Mouse (Mus musculus) neural tube, embryonic 11.5 days (tissue): ENCODE results near the gene Cdh23. TPM values are rescaled to one million over a fixed set of nuclear protein-coding genes. Genes with fewer than 3 reads are reported as not detected.

Experiments
- ATAC-seq: fragments of 200-750 bp; cut with Nextera tagmentation; 2 replicates; pipeline ENCODE4 v1.8.0; 2017; ENCODE audit warnings: moderate number of reproducible peaks, mild to moderate bottlenecking, moderate TSS enrichment, moderate library complexity; ENCODE audit not compliant: insufficient read depth, low FRiP score, low TSS enrichment
- DNase-seq: peaks from one replicate; pipeline ENCODE4 v3.0.0-alpha.2; 2015; ENCODE audit warnings: low spot score
- H3K27ac ChIP-seq: fragments of 300-500 bp; sonication (generic); 2 replicates; pipeline ENCODE4 v1.5.1; 2014; ENCODE audit warnings: low read depth, mild to moderate bottlenecking, low read length
- H3K27me3 ChIP-seq: fragments of 300-500 bp; sonication (generic); 2 replicates; pipeline ENCODE4 v1.6.1; 2014; ENCODE audit warnings: mild to moderate bottlenecking, low read length, mixed read lengths; ENCODE audit not compliant: control insufficient read depth, insufficient read depth
- H3K36me3 ChIP-seq: fragments of 300-500 bp; sonication (generic); 2 replicates; pipeline ENCODE4 v1.6.1; 2014; ENCODE audit warnings: mild to moderate bottlenecking, low read length, moderate library complexity, mixed read lengths; ENCODE audit not compliant: control insufficient read depth, insufficient read depth
- H3K4me1 ChIP-seq: fragments of 300-500 bp; sonication (generic); 2 replicates; pipeline ENCODE4 v1.6.1; 2014; ENCODE audit warnings: low read length, mixed read lengths; ENCODE audit not compliant: control insufficient read depth, insufficient read depth
- H3K4me2 ChIP-seq: fragments of 300-500 bp; sonication (generic); 2 replicates; pipeline ENCODE4 v1.6.1; 2014; ENCODE audit warnings: low read depth, mild to moderate bottlenecking, moderate library complexity
- H3K4me3 ChIP-seq: fragments of 300-500 bp; sonication (generic); 2 replicates; pipeline ENCODE4 v1.5.1; 2014; ENCODE audit warnings: low read depth, low read length
- H3K9ac ChIP-seq: fragments of 300-500 bp; sonication (generic); 2 replicates; pipeline ENCODE4 v1.6.1; 2014; ENCODE audit warnings: mild to moderate bottlenecking, low read length
- H3K9me3 ChIP-seq: fragments of 300-500 bp; sonication (generic); 2 replicates; pipeline ENCODE4 v1.6.1; 2016; ENCODE audit warnings: low read length; ENCODE audit not compliant: control insufficient read depth
- WGBS: fragments of 180-500 bp; shearing (Covaris S2); extraction: QIAGEN DNeasy Blood & Tissue Kit; methylation state at CpG from one replicate; pipeline ENCODE4 v1.1.7; 2014; 5-methylcytosine and 5-hydroxymethylcytosine counted together
- polyA plus RNA-seq: library from polyadenylated mRNA; unstranded; fragments of >200 nt; fragmentation: Nextera tagmentation; extraction: Ambion mirVana; gene quantifications from 2 replicates; pipeline ENCODE4 v1.2.1, GENCODE M21; 2014

Cdh23 gene
- polyA plus RNA-seq, 1 experiment from 2014 or later: 0.50 TPM

- WGBS: 73% methylated on average over 11 of the region's 11 CpGs
- H3K9me3 ChIP-seq: no peaks in the 10 kb centered on the region
Observed at GRCm38 (mm10) chr10:60737169-60737728, 41.0 kb upstream of the Cdh23 start.

DNA sequence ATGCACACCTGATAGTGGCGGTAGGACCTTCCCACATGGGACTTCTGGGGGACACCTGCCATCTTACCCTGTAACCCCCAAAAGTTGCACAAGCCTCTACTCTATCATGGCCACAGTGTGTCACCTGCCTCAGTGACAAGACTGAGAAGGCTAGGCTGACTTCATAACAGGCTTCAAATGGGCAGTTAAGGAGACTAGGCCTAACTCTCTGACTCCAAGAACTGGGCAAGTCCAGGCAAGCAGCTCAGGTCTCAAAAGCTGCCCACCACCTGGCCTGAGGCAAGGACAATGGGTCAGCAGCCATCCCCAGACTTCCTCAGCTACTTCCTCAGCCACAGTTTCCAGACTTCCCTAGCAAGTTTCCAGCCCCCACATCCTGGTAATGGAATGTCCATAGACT lies 39.4 kb upstream of the Cdh23 start:
- 100% methylated on average over 1 of the region's 1 CpGs for WGBS
- DNase-seq (no peak), ATAC-seq (no peak)
- no peaks in the 10 kb centered on the region for H3K27me3 ChIP-seq
- no peaks in the 10 kb centered on the region for H3K9me3 ChIP-seq
- no peaks in the 10 kb centered on the region; the same call in 1 of the 2 replicates for H3K4me1 ChIP-seq
- H3K9ac ChIP-seq: no peak overlapping the region
- no peak overlapping the region for H3K27ac ChIP-seq
- H3K36me3 ChIP-seq: no peaks in the 10 kb centered on the region
- H3K4me2 ChIP-seq: no peak overlapping the region
- H3K4me3 ChIP-seq: no peak overlapping the region

More at GRCm38 (mm10) chr10:60737169-60737728, 41.0 kb upstream of the Cdh23 start:
- Histone ChIP-seq H3K4me1 (no peaks in the 10 kb centered on the region; the same call in 1 of the 2 replicates), H3K27ac (no peak overlapping the region), H3K4me2 (no peak overlapping the region), H3K27me3 (no peaks in the 10 kb centered on the region), H3K9ac (no peak overlapping the region), H3K36me3 (no peaks in the 10 kb centered on the region), H3K4me3 (no peak overlapping the region)
- no peak for DNase-seq
- no peak for ATAC-seq

GRCm38 (mm10) chr10:60733471-60733870 lies 37.2 kb upstream of the Cdh23 start:
- Histone ChIP-seq H3K9ac (no peak overlapping the region), H3K4me2 (no peak overlapping the region), H3K4me1 (no peaks in the 10 kb centered on the region; the same call in 1 of the 2 replicates), H3K9me3 (no peaks in the 10 kb centered on the region), H3K4me3 (no peak overlapping the region), H3K27ac (no peak overlapping the region), H3K27me3 (no peaks in the 10 kb centered on the region), H3K36me3 (no peaks in the 10 kb centered on the region)
- ATAC-seq (no peak), DNase-seq (no peak)
- 70% methylated on average over 8 of the region's 8 CpGs for WGBS

DNA sequence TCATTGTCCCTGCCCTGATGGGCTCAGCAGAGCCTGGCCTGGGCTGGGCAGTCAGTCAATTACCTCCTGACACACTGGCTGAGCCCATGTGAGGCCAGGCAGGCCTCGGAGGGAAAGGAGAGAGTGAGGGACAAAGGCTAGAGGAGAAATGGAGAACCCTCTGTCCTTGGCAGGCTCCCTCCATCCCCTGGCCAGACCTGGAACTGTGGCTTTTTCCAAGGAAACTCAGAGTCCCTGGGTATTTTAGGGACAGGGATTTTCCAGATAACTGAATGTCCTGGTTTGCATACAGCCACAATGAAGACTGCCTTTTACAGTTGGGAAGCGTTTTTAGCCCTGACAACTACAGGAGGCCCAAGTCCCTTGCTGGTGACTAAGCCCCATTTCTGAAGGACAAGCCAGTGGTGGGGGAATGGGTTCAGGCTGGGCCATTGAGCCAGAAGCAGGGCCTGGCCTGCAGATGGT lies 36.1 kb upstream of the Cdh23 start:
- DNase-seq (no peak), ATAC-seq (no peak)
- H3K36me3 ChIP-seq: no peaks in the 10 kb centered on the region
- H3K27me3 ChIP-seq: no peaks in the 10 kb centered on the region
- no peak overlapping the region for H3K9ac ChIP-seq
- no peaks in the 10 kb centered on the region; the same call in 1 of the 2 replicates for H3K4me1 ChIP-seq
- WGBS: 60% methylated on average over 2 of the region's 2 CpGs
- H3K9me3 ChIP-seq: no peaks in the 10 kb centered on the region
- H3K4me2 ChIP-seq: no peak overlapping the region
- no peak overlapping the region for H3K27ac ChIP-seq
- no peak overlapping the region for H3K4me3 ChIP-seq

GRCm38 (mm10) chr10:60731742-60732141 lies 35.5 kb upstream of the Cdh23 start:
- no peak overlapping the region for H3K9ac ChIP-seq
- 51% methylated on average over 5 of the region's 5 CpGs for WGBS
- no peak overlapping the region for H3K27ac ChIP-seq

DNA sequence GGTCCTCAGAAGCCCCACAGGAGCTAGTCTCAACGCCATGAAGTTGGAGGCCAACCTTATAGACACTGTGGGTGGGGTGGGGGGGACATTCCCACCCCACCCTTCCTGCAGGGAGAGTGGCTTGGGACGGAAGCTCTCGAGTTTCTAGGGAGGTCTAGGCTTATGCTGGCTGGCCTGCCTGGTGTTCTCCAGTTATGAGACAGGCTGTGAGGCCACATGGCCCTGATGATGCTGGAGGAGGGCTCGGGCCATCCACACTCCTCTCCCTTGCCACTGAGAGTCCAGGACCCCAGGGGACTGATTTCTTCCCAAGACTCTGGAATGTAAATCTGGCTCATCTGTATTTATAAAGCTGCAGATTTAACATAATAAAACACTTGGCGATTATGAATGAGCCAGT lies 31.0 kb upstream of the Cdh23 start:
- Histone ChIP-seq H3K9me3 (no peaks in the 10 kb centered on the region), H3K4me3 (no peak overlapping the region), H3K4me2 (no peak overlapping the region), H3K36me3 (no peaks in the 10 kb centered on the region), H3K9ac (no peak overlapping the region), H3K27me3 (no peaks in the 10 kb centered on the region), H3K27ac (no peak overlapping the region), H3K4me1 (no peaks in the 10 kb centered on the region; the same call in 1 of the 2 replicates)
- ATAC-seq (no peak), DNase-seq (no peak)
- 36% methylated on average over 5 of the region's 5 CpGs for WGBS

More at GRCm38 (mm10) chr10:60731742-60732141, 35.5 kb upstream of the Cdh23 start:
- Histone ChIP-seq H3K9me3 (no peaks in the 10 kb centered on the region), H3K36me3 (no peaks in the 10 kb centered on the region), H3K4me2 (no peak overlapping the region), H3K27me3 (no peaks in the 10 kb centered on the region), H3K4me3 (no peak overlapping the region), H3K4me1 (no peaks in the 10 kb centered on the region; the same call in 1 of the 2 replicates)
- DNase-seq: no peak
- ATAC-seq: no peak

DNA sequence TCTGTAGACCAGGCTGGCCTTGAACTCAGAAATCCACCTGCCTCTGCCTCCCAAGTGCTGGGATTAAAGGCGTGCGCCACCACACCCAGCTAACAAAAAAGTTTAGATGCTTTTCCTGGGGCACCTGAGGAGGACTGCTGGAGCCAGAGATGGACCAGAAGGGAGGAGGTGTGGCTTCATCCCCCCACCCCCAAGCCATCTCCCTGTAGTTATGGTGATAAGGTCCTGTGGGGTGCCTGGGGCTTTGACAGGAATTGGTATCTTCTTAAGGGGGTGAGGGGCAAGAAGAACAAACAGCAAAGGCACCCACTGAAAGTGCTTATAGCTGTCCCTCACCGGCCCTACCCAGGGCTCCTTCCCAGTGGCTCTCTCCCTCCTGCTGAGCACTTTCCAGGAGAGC lies 30.6 kb upstream of the Cdh23 start:
- Histone ChIP-seq H3K4me1 (no peaks in the 10 kb centered on the region), H3K9ac (no peak overlapping the region), H3K27me3 (no peaks in the 10 kb centered on the region), H3K27ac (no peak overlapping the region), H3K9me3 (no peaks in the 10 kb centered on the region), H3K4me2 (no peak overlapping the region), H3K4me3 (no peak overlapping the region), H3K36me3 (no peaks in the 10 kb centered on the region)
- WGBS: 76% methylated on average over 3 of the region's 3 CpGs
- ATAC-seq (no peak), DNase-seq (no peak)

DNA sequence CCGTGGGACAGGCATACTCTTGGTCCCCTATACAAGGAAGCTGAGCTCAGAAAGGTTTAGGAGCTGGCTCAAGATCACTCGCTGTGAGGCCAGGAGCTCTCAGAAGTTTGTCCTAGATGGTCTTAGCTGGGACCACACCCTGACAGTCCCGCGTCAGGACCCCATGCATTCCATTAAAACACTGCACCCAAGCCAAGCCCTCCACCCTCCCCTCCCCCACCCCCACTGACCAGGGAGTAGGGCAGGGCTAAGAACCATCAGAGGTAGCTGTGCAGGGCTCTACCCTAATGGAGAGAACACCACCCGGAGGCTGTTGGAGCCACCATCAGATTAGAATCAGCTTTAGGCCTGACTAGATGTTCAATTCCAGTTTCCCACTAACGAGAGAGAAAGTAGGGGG lies 28.2 kb upstream of the Cdh23 start:
- ATAC-seq: no peak
- H3K36me3 ChIP-seq: no peaks in the 10 kb centered on the region
- no peak overlapping the region for H3K4me3 ChIP-seq
- no peaks in the 10 kb centered on the region for H3K27me3 ChIP-seq
- H3K4me1 ChIP-seq: no peaks in the 10 kb centered on the region
- no peaks in the 10 kb centered on the region for H3K9me3 ChIP-seq
- no peak overlapping the region for H3K4me2 ChIP-seq
- DNase-seq: no peak
- H3K9ac ChIP-seq: no peak overlapping the region
- H3K27ac ChIP-seq: no peak overlapping the region
- 76% methylated on average over 6 of the region's 6 CpGs for WGBS

GRCm38 (mm10) chr10:60723345-60723744 lies 27.1 kb upstream of the Cdh23 start:
- H3K36me3 ChIP-seq: no peaks in the 10 kb centered on the region
- H3K27ac ChIP-seq: no peak overlapping the region
- ATAC-seq (no peak), DNase-seq (no peak)
- no peaks in the 10 kb centered on the region for H3K4me1 ChIP-seq
- no peak overlapping the region for H3K4me3 ChIP-seq
- no peaks in the 10 kb centered on the region for H3K9me3 ChIP-seq
- H3K9ac ChIP-seq: no peak overlapping the region
- H3K4me2 ChIP-seq: no peak overlapping the region
- H3K27me3 ChIP-seq: no peaks in the 10 kb centered on the region
- 62% methylated on average over 1 of the region's 1 CpGs for WGBS
